Mouse (Mus musculus) small intestine, adult 2 months (tissue): ENCODE data around the gene Ap2s1. TPM values are rescaled to one million over a fixed set of nuclear protein-coding genes. Genes with fewer than 3 reads are reported as not detected.

Source experiments
- H3K27ac ChIP-seq: fragments of 200-500 bp; 2 replicates; pipeline ENCODE4 v1.5.1; 2012; ENCODE audit warnings: low read depth, low read length, control low read depth, inconsistent platforms; ENCODE audit not compliant: insufficient read depth
- H3K27me3 ChIP-seq: fragments of 200-500 bp; 2 replicates; pipeline ENCODE4 v1.6.1; 2012; ENCODE audit warnings: mild to moderate bottlenecking, moderate library complexity, low read length, inconsistent platforms; ENCODE audit not compliant: control insufficient read depth, insufficient read depth
- H3K36me3 ChIP-seq: fragments of 200-500 bp; 2 replicates; pipeline ENCODE4 v1.6.1; 2012; ENCODE audit warnings: mild to moderate bottlenecking, low read length, control low read depth, inconsistent platforms; ENCODE audit not compliant: control insufficient read depth, insufficient read depth
- H3K4me1 ChIP-seq: fragments of 200-500 bp; 2 replicates; pipeline ENCODE4 v1.6.1; 2012; ENCODE audit warnings: low read length, inconsistent platforms, mixed read lengths; ENCODE audit not compliant: control insufficient read depth, insufficient read depth, insufficient read length
- H3K4me3 ChIP-seq: fragments of 200-500 bp; 2 replicates; pipeline ENCODE4 v1.5.1; 2012; ENCODE audit warnings: low read depth, mild to moderate bottlenecking, control low read depth, inconsistent platforms, low read length, moderate library complexity
- CTCF ChIP-seq: fragments of 200-500 bp; IDR thresholded peaks from 2 replicates; pipeline ENCODE4 v1.5.1; 2012; ENCODE audit warnings: low read depth, mild to moderate bottlenecking, control low read depth, inconsistent platforms, low read length, moderate library complexity, mixed read lengths; ENCODE audit not compliant: insufficient replicate concordance, insufficient read length; ENCODE audit errors: extremely low read depth
- POLR2A ChIP-seq: fragments of 200-500 bp; IDR thresholded peaks from 2 replicates; pipeline ENCODE4 v1.6.1; 2012; ENCODE audit warnings: low read depth, mild to moderate bottlenecking, control low read depth, inconsistent platforms, low read length, moderate library complexity
- WGBS: fragments of 180-500 bp; shearing (Covaris S2); methylation state at CpG from one replicate; pipeline ENCODE4 v1.1.7; 2018; 5-methylcytosine and 5-hydroxymethylcytosine counted together
- polyA plus RNA-seq: library from polyadenylated mRNA; depleted of rRNA; stranded (reverse); fragments of >200 nt; gene quantifications from 2 replicates; pipeline ENCODE4 v1.2.3, GENCODE M21; 2012; rRNA removed

Ap2s1 gene
- 276 and 540 TPM in 2 replicates for polyA plus RNA-seq

DNA sequence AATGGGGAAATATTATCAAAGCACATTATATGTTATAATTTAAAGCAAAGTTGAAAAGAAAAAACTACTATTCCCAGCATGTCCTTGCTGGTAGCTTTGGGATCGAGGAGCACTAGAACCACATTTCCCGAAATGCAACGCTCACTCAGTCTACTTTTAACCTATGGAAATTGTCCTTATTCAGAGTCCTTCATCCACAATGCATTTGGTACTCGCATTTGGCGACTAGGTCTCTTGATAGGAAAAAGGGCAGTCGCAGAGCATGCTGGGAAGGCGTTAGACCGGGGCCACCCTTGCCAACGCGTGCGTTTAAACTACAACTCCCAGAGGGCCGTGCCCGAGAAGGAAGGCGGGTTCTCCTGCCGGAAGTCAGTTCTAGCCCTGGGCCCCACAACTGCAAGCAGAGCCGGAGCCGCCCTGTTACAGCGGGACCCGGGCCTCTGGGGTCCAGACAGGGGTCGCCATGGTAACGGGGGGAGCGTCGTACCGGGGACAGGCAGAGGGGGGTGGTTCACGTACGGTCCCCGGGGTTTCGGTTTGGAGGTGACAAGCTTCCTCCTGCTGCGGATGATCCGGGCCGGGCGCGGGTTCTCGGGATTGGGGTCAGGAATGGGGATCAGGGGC, at the start of gene Ap2s1:
Gene Ap2s1, plus strand, starts transcription at position 338 of the 624 bp plus-strand sequence.
- peak within 1 kb of the TSS; percentile 74 for H3K4me3 ChIP-seq

DNA sequence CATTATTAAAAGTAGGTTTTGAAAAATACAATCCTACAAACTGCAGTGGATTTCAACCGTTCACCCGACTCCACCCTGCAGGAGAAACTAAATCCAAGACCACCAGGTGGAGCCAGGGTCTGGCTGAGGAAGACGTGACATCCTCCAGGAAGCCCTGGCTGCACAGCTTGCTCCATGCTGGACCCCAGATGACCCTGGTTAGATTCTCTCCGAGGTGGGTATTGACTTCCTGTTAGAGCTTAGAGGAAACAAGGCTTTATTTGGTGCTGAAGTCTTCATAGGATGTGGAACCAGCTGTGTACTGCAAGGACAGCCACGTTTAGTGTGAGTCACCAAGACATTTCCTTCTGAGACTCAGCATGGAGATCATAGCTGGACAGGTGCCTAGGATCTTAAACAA, 49.0 kb upstream of the Ap2s1 start:
- H3K27ac ChIP-seq, result no peak overlapping the region
- no peak overlapping the region for H3K4me3 ChIP-seq
- H3K4me1 ChIP-seq, result no peaks in the 10 kb centered on the region
- WGBS, result 59% methylated on average over 5 of the region's 5 CpGs
- no peaks in the 10 kb centered on the region for H3K27me3 ChIP-seq
- no peaks in the 10 kb centered on the region for H3K36me3 ChIP-seq
- TF ChIP-seq POLR2A, result no peak
- no peak for TF ChIP-seq CTCF

More for the DNA sequence above, at the start of gene Ap2s1:
- Histone ChIP-seq H3K27ac (no peak within 1 kb of the TSS), H3K4me1 (no peaks in the 10 kb centered on the region), H3K36me3 (peaks cover 3% of the 10 kb centered on the region; the same call in 1 of the 2 replicates), H3K27me3 (no peaks in the 10 kb centered on the region)
- under 1% methylated on average over 34 of the region's 34 CpGs for WGBS
- no peak for TF ChIP-seq CTCF
- peak; percentile 63; the same call in 1 of the 2 replicates for TF ChIP-seq POLR2A

GRCm38 (mm10) chr7:16695025-16695424, 43.2 kb upstream of the Ap2s1 start:
- H3K36me3 ChIP-seq, result no peaks in the 10 kb centered on the region
- H3K27me3 ChIP-seq, result no peaks in the 10 kb centered on the region

DNA sequence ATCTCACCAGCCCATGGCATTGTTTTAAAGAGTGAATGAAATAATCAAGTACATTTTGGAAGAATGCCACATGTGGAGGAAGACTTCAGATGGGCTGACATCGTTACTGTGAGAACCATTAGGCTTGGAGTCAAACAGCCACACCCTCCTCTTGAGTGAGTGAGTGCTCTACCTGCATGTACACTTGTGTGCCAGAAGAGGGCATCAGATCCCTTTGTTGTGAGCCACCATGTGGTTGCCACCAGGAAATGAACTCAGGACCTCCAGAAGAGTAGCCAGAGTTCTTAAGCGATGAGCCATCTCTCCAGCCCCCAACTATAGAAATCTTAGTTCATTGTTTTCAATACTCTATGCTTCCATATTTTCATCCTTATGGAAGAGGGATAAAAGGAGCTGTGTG, 39.2 kb upstream of the Ap2s1 start:
- WGBS, result 30% methylated on average over 2 of the region's 2 CpGs
- H3K27me3 ChIP-seq, result no peaks in the 10 kb centered on the region
- H3K4me1 ChIP-seq, result no peaks in the 10 kb centered on the region
- H3K4me3 ChIP-seq, result no peak overlapping the region
- no peaks in the 10 kb centered on the region for H3K36me3 ChIP-seq
- TF ChIP-seq POLR2A (no peak), CTCF (peak; percentile 12; the same call in 1 of the 2 replicates)
- H3K27ac ChIP-seq, result no peak overlapping the region

More at GRCm38 (mm10) chr7:16695025-16695424, 43.2 kb upstream of the Ap2s1 start:
- TF ChIP-seq POLR2A (no peak), CTCF (no peak)
- Histone ChIP-seq H3K4me3 (no peak overlapping the region), H3K27ac (no peak overlapping the region), H3K4me1 (no peaks in the 10 kb centered on the region)
- 35% methylated on average over 3 of the region's 3 CpGs for WGBS

- 63% methylated on average over 5 of the region's 5 CpGs for WGBS
- H3K4me3 ChIP-seq, result no peak overlapping the region
- H3K4me1 ChIP-seq, result no peaks in the 10 kb centered on the region
- H3K27ac ChIP-seq, result no peak overlapping the region; the same call in 1 of the 2 replicates
- no peaks in the 10 kb centered on the region for H3K36me3 ChIP-seq
- TF ChIP-seq CTCF, result no peak
- no peak for TF ChIP-seq POLR2A
- H3K27me3 ChIP-seq, result no peaks in the 10 kb centered on the region
Measured at GRCm38 (mm10) chr7:16700583-16700982, 37.6 kb upstream of the Ap2s1 start.

- WGBS, result 39% methylated on average over 9 of the region's 9 CpGs
- no peak for TF ChIP-seq POLR2A
- TF ChIP-seq CTCF, result no peak
- H3K27ac ChIP-seq, result no peak overlapping the region
- H3K27me3 ChIP-seq, result no peaks in the 10 kb centered on the region
- no peaks in the 10 kb centered on the region for H3K36me3 ChIP-seq
- H3K4me3 ChIP-seq, result no peak overlapping the region
- no peaks in the 10 kb centered on the region for H3K4me1 ChIP-seq
Measured at GRCm38 (mm10) chr7:16706385-16706784, 31.8 kb upstream of the Ap2s1 start.

GRCm38 (mm10) chr7:16708244-16708643, 30.0 kb upstream of the Ap2s1 start:
- TF ChIP-seq CTCF, result no peak
- no peak for TF ChIP-seq POLR2A
- no peaks in the 10 kb centered on the region for H3K36me3 ChIP-seq
- H3K27me3 ChIP-seq, result no peaks in the 10 kb centered on the region
- no peaks in the 10 kb centered on the region for H3K4me1 ChIP-seq
- H3K4me3 ChIP-seq, result no peak overlapping the region
- no peak overlapping the region for H3K27ac ChIP-seq
- 24% methylated on average over 9 of the region's 9 CpGs for WGBS
